Mouse (Mus musculus): ENCODE measurements around the gene Ift80.
"Not testable (repeated sequence)": the region's sequence is repeated elsewhere in the genome, so short reads cannot be mapped to it uniquely, and the experiment has no call there.

Gene Ift80

GRCm38 (mm10) chr3:69004437-69005337 is at the start of gene Ift80, which contains the start of gene Smc4:
Ift80 (minus strand) TSS chr3:69004570.
Smc4 (plus strand) TSS chr3:69004738.
- DNase-seq (ENCODE audit: low read depth, low spot score): peak; percentile 94

- no peak for DNase-seq (ENCODE audit: low read depth, low spot score)
These were observed 47.5 kb upstream of the Ift80 start for GRCm38 (mm10) chr3:69051894-69052293.

- DNase-seq (ENCODE audit: low read depth, low spot score): no peak
These were observed 44.6 kb upstream of the Ift80 start for GRCm38 (mm10) chr3:69049011-69049410.

- DNase-seq (ENCODE audit: low read depth, low spot score): no peak
These were observed 43.3 kb upstream of the Ift80 start for GRCm38 (mm10) chr3:69047684-69048083.

GRCm38 (mm10) chr3:69046509-69046908 is 42.1 kb upstream of the Ift80 start:
- DNase-seq (ENCODE audit: low read depth, low spot score): no peak

GRCm38 (mm10) chr3:69045750-69046149 is 41.4 kb upstream of the Ift80 start:
- no peak for DNase-seq (ENCODE audit: low read depth, low spot score)

GRCm38 (mm10) chr3:69045400-69045703 is 41.0 kb upstream of the Ift80 start:
- peak; percentile 6 for DNase-seq (ENCODE audit: low read depth, low spot score)

- peak; percentile 86 for DNase-seq (ENCODE audit: low read depth, low spot score)
These were observed 40.5 kb upstream of the Ift80 start, which contains the start of gene Trim59 for GRCm38 (mm10) chr3:69044645-69045399. Trim59 (minus strand) TSS chr3:69044755.

- DNase-seq (ENCODE audit: low read depth, low spot score): peak; percentile 12
These were observed 39.8 kb upstream of the Ift80 start for GRCm38 (mm10) chr3:69044167-69044591.

- DNase-seq (ENCODE audit: low read depth, low spot score): no peak
These were observed 36.9 kb upstream of the Ift80 start for GRCm38 (mm10) chr3:69041298-69041697.

- DNase-seq (ENCODE audit: low read depth, low spot score): no peak
These were observed 35.7 kb upstream of the Ift80 start for GRCm38 (mm10) chr3:69040105-69040504.

- no peak for DNase-seq (ENCODE audit: low read depth, low spot score)
These were observed 21.9 kb upstream of the Ift80 start for GRCm38 (mm10) chr3:69026133-69026783.

GRCm38 (mm10) chr3:69020764-69021163 is 16.4 kb upstream of the Ift80 start:
- no peak for DNase-seq (ENCODE audit: low read depth, low spot score)

- DNase-seq (ENCODE audit: low read depth, low spot score): no peak
These were observed 15.9 kb upstream of the Ift80 start for GRCm38 (mm10) chr3:69020285-69020684.

- not testable (repeated sequence) for DNase-seq (ENCODE audit: low read depth, low spot score)
These were observed 14.3 kb upstream of the Ift80 start for GRCm38 (mm10) chr3:69018635-69019034.

- no peak for DNase-seq (ENCODE audit: low read depth, low spot score)
These were observed 12.8 kb upstream of the Ift80 start for GRCm38 (mm10) chr3:69017181-69017580.

GRCm38 (mm10) chr3:69008873-69009272 is 4.5 kb upstream of the Ift80 start:
- DNase-seq (ENCODE audit: low read depth, low spot score): no peak

- no peak for DNase-seq (ENCODE audit: low read depth, low spot score)
These were observed 1.9 kb upstream of the Ift80 start for GRCm38 (mm10) chr3:69006246-69006760.

GRCm38 (mm10) chr3:69005338-69006245 is 1.2 kb upstream of the Ift80 start:
- no peak for DNase-seq (ENCODE audit: low read depth, low spot score)

- no peak for DNase-seq (ENCODE audit: low read depth, low spot score)
These were observed 324 bp downstream of the Ift80 start for GRCm38 (mm10) chr3:69004055-69004436.

GRCm38 (mm10) chr3:69002781-69003180 is 1.6 kb downstream of the Ift80 start:
- DNase-seq (ENCODE audit: low read depth, low spot score): no peak

All from brain, embryonic 18.5 days (tissue).